Mouse (Mus musculus): ENCODE results near the gene Dyrk1a. TPM values are rescaled to one million over a fixed set of nuclear protein-coding genes. Genes with fewer than 3 reads are reported as not detected.

The Dyrk1a gene
- polyA plus RNA-seq, 1 experiment: 32.4 TPM

- WGBS: 62% methylated on average over 5 of the region's 5 CpGs
- H3K4me1 ChIP-seq (ENCODE audit: control insufficient read depth, insufficient read depth, low read length): peaks cover 40% of the 10 kb centered on the region
- H3K4me3 ChIP-seq (replicated peaks; ENCODE audit: extremely low read depth, low read depth, low read length): no peak overlapping the region
- DNase-seq: no peak
- TF ChIP-seq CTCF (IDR thresholded peaks at IDR 0.05; ENCODE audit: insufficient read depth, low read length) (no peak), POLR2A (IDR thresholded peaks at IDR 0.05; ENCODE audit: borderline replicate concordance, extremely low read depth, low read depth, low read length) (no peak)
Observed at GRCm38 (mm10) chr16:94601089-94601488, 31.3 kb downstream of the Dyrk1a start.

- no peak overlapping the region for H3K4me3 ChIP-seq (replicated peaks; ENCODE audit: extremely low read depth, low read depth, low read length)
Observed at GRCm38 (mm10) chr16:94601540-94601953, 31.7 kb downstream of the Dyrk1a start.

GRCm38 (mm10) chr16:94602188-94602587, 32.4 kb downstream of the Dyrk1a start:
- no peak for DNase-seq
- WGBS: 56% methylated on average over 1 of the region's 1 CpGs
- no peak for TF ChIP-seq POLR2A (IDR thresholded peaks at IDR 0.05; ENCODE audit: borderline replicate concordance, extremely low read depth, low read depth, low read length)
- no peak for TF ChIP-seq CTCF (IDR thresholded peaks at IDR 0.05; ENCODE audit: insufficient read depth, low read length)
- Histone ChIP-seq H3K4me1 (ENCODE audit: control insufficient read depth, insufficient read depth, low read length) (peaks cover 42% of the 10 kb centered on the region), H3K4me3 (replicated peaks; ENCODE audit: extremely low read depth, low read depth, low read length) (no peak overlapping the region)

More at GRCm38 (mm10) chr16:94601540-94601953, 31.7 kb downstream of the Dyrk1a start:
- TF ChIP-seq POLR2A (IDR thresholded peaks at IDR 0.05; ENCODE audit: borderline replicate concordance, extremely low read depth, low read depth, low read length): no peak
- no peak for TF ChIP-seq CTCF (IDR thresholded peaks at IDR 0.05; ENCODE audit: insufficient read depth, low read length)
- WGBS: 5% methylated on average over 6 of the region's 6 CpGs
- peaks cover 43% of the 10 kb centered on the region for H3K4me1 ChIP-seq (ENCODE audit: control insufficient read depth, insufficient read depth, low read length)
- DNase-seq: peak; percentile 38

- Histone ChIP-seq H3K4me3 (replicated peaks; ENCODE audit: extremely low read depth, low read depth, low read length) (no peak overlapping the region), H3K4me1 (ENCODE audit: control insufficient read depth, insufficient read depth, low read length) (peaks cover 44% of the 10 kb centered on the region)
- WGBS: 28% methylated on average over 4 of the region's 4 CpGs
- no peak for DNase-seq
- TF ChIP-seq CTCF (IDR thresholded peaks at IDR 0.05; ENCODE audit: insufficient read depth, low read length) (no peak), POLR2A (IDR thresholded peaks at IDR 0.05; ENCODE audit: borderline replicate concordance, extremely low read depth, low read depth, low read length) (no peak)
Observed at GRCm38 (mm10) chr16:94602730-94603129, 32.9 kb downstream of the Dyrk1a start.

GRCm38 (mm10) chr16:94606169-94606568, 36.4 kb downstream of the Dyrk1a start:
- DNase-seq: no peak
- H3K4me3 ChIP-seq (replicated peaks; ENCODE audit: extremely low read depth, low read depth, low read length): no peak overlapping the region
- peaks cover 37% of the 10 kb centered on the region for H3K4me1 ChIP-seq (ENCODE audit: control insufficient read depth, insufficient read depth, low read length)
- 72% methylated on average over 1 of the region's 1 CpGs for WGBS
- TF ChIP-seq POLR2A (IDR thresholded peaks at IDR 0.05; ENCODE audit: borderline replicate concordance, extremely low read depth, low read depth, low read length): no peak
- no peak for TF ChIP-seq CTCF (IDR thresholded peaks at IDR 0.05; ENCODE audit: insufficient read depth, low read length)

GRCm38 (mm10) chr16:94607468-94607867, 37.7 kb downstream of the Dyrk1a start:
- WGBS: 42% methylated on average over 1 of the region's 1 CpGs
- Histone ChIP-seq H3K4me3 (replicated peaks; ENCODE audit: extremely low read depth, low read depth, low read length) (no peak overlapping the region), H3K4me1 (ENCODE audit: control insufficient read depth, insufficient read depth, low read length) (peaks cover 31% of the 10 kb centered on the region)
- DNase-seq: no peak
- TF ChIP-seq CTCF (IDR thresholded peaks at IDR 0.05; ENCODE audit: insufficient read depth, low read length) (no peak), POLR2A (IDR thresholded peaks at IDR 0.05; ENCODE audit: borderline replicate concordance, extremely low read depth, low read depth, low read length) (no peak)

- TF ChIP-seq POLR2A (IDR thresholded peaks at IDR 0.05; ENCODE audit: borderline replicate concordance, extremely low read depth, low read depth, low read length): no peak
- TF ChIP-seq CTCF (IDR thresholded peaks at IDR 0.05; ENCODE audit: insufficient read depth, low read length): no peak
- Histone ChIP-seq H3K4me1 (ENCODE audit: control insufficient read depth, insufficient read depth, low read length) (peaks cover 26% of the 10 kb centered on the region), H3K4me3 (replicated peaks; ENCODE audit: extremely low read depth, low read depth, low read length) (no peak overlapping the region)
- 59% methylated on average over 9 of the region's 9 CpGs for WGBS
- no peak for DNase-seq
Observed at GRCm38 (mm10) chr16:94608706-94609594, 39.1 kb downstream of the Dyrk1a start.

GRCm38 (mm10) chr16:94612573-94612972, 42.8 kb downstream of the Dyrk1a start:
- TF ChIP-seq POLR2A (IDR thresholded peaks at IDR 0.05; ENCODE audit: borderline replicate concordance, extremely low read depth, low read depth, low read length): no peak
- no peak for TF ChIP-seq CTCF (IDR thresholded peaks at IDR 0.05; ENCODE audit: insufficient read depth, low read length)
- no peak overlapping the region for H3K4me3 ChIP-seq (replicated peaks; ENCODE audit: extremely low read depth, low read depth, low read length)
- H3K4me1 ChIP-seq (ENCODE audit: control insufficient read depth, insufficient read depth, low read length): peaks cover 14% of the 10 kb centered on the region
- DNase-seq: no peak
- WGBS: 34% methylated on average over 8 of the region's 8 CpGs

- WGBS: 79% methylated on average over 6 of the region's 6 CpGs
- TF ChIP-seq CTCF (IDR thresholded peaks at IDR 0.05; ENCODE audit: insufficient read depth, low read length) (no peak), POLR2A (IDR thresholded peaks at IDR 0.05; ENCODE audit: borderline replicate concordance, extremely low read depth, low read depth, low read length) (no peak)
- Histone ChIP-seq H3K4me3 (replicated peaks; ENCODE audit: extremely low read depth, low read depth, low read length) (no peak overlapping the region), H3K4me1 (ENCODE audit: control insufficient read depth, insufficient read depth, low read length) (peaks cover 10% of the 10 kb centered on the region)
- no peak for DNase-seq
Observed at GRCm38 (mm10) chr16:94617255-94617654, 47.4 kb downstream of the Dyrk1a start.

- no peak for TF ChIP-seq POLR2A (IDR thresholded peaks at IDR 0.05; ENCODE audit: borderline replicate concordance, extremely low read depth, low read depth, low read length)
- TF ChIP-seq CTCF (IDR thresholded peaks at IDR 0.05; ENCODE audit: insufficient read depth, low read length): peak; percentile 96
- Histone ChIP-seq H3K4me3 (replicated peaks; ENCODE audit: extremely low read depth, low read depth, low read length) (no peak overlapping the region), H3K4me1 (ENCODE audit: control insufficient read depth, insufficient read depth, low read length) (peaks cover 6% of the 10 kb centered on the region)
- 47% methylated on average over 10 of the region's 10 CpGs for WGBS
- DNase-seq: peak; percentile 44
Observed at GRCm38 (mm10) chr16:94618543-94618942, 48.7 kb downstream of the Dyrk1a start.

Data from lung, adult 2 months (tissue).